Mouse (Mus musculus) neural tube, embryonic 14.5 days (tissue): Measurements from ENCODE around the gene Ryr2. TPM values are rescaled to one million over a fixed set of nuclear protein-coding genes. Genes with fewer than 3 reads are reported as not detected.
A peak's percentile ranks its signal among the peaks of the same experiment; 100 is the strongest.

Experiments
- ATAC-seq: fragments of 200-750 bp; cut with Nextera tagmentation; 2 replicates; pipeline ENCODE4 v1.8.0; 2017; ENCODE audit warnings: low read depth, mild to moderate bottlenecking, moderate TSS enrichment, moderate library complexity
- H3K27ac ChIP-seq: fragments of 300-500 bp; sonication (generic); 2 replicates; pipeline ENCODE4 v1.5.1; 2014; ENCODE audit warnings: low read depth, mild to moderate bottlenecking, control low read depth, low read length, moderate library complexity, mixed read lengths
- H3K27me3 ChIP-seq: fragments of 300-500 bp; sonication (generic); 2 replicates; pipeline ENCODE4 v1.6.1; 2014; ENCODE audit warnings: low read length; ENCODE audit not compliant: control insufficient read depth, insufficient read depth
- H3K36me3 ChIP-seq: fragments of 300-500 bp; sonication (generic); 2 replicates; pipeline ENCODE4 v1.6.1; 2014; ENCODE audit warnings: low read length, mixed read lengths; ENCODE audit not compliant: control insufficient read depth, insufficient read depth
- H3K4me1 ChIP-seq: fragments of 300-500 bp; sonication (generic); 2 replicates; pipeline ENCODE4 v1.6.1; 2014; ENCODE audit warnings: low read length; ENCODE audit not compliant: control insufficient read depth, insufficient read depth
- H3K4me2 ChIP-seq: fragments of 300-500 bp; sonication (generic); 2 replicates; pipeline ENCODE4 v1.6.1; 2014; ENCODE audit warnings: mild to moderate bottlenecking, low read depth, low read length, control low read depth
- H3K4me3 ChIP-seq: fragments of 300-500 bp; sonication (generic); 2 replicates; pipeline ENCODE4 v1.5.1; 2014; ENCODE audit warnings: low read depth, low read length, control low read depth, mixed read lengths
- H3K9ac ChIP-seq: fragments of 300-500 bp; sonication (generic); replicated peaks from 2 replicates; pipeline ENCODE4 v1.6.1; 2014; ENCODE audit warnings: low read depth, mild to moderate bottlenecking, control low read depth, low read length, mixed read lengths
- H3K9me3 ChIP-seq: fragments of 300-500 bp; sonication (generic); 2 replicates; pipeline ENCODE4 v1.6.1; 2016; ENCODE audit warnings: low read length; ENCODE audit not compliant: control insufficient read depth
- WGBS: fragments of 180-500 bp; shearing (Covaris S2); extraction: QIAGEN DNeasy Blood & Tissue Kit; methylation state at CpG from one replicate; pipeline ENCODE4 v1.1.7; 2014; 5-methylcytosine and 5-hydroxymethylcytosine counted together
- polyA plus RNA-seq: library from polyadenylated mRNA; unstranded; fragments of >200 nt; fragmentation: Nextera tagmentation; extraction: Ambion mirVana; gene quantifications from 2 replicates; pipeline ENCODE4 v1.2.1, GENCODE M21; 2014

Gene Ryr2
- polyA plus RNA-seq, 1 experiment from 2014 or later = 13.5 TPM

DNA sequence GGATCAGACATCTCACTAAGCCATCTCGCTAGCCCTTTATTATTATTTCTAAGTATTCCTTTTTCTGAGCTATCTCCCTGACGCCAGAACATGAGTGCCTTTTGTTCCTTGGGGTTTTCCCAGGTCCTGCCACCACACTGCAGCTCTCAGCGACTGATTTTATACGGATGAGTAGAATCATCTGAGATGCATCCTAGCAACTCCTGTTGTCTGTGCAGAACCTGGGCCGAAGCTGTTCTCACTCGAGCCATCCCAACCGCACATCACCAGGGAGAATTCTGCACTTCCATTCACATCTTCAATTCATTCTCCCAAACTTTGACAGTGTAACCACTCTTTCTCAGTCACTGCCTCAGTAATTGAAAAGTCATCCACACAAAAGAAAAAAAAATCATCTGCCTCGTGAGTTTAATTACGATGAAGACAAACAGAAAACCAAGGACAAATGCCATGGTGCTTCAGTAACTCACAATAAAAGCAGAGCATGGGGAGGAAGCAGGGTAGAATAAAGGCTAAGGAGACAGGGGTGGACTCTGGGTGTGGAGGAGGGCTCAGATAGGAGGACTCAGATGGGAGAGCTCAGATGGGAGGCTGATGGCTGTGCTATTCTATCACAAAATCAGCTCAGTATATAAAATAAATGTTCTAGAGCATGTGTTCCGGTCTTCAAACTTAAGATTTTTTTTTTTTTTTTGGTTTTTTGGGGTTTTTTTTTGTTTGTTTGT lies 226.1 kb downstream of the Ryr2 start:
- peak; percentile 77 for ATAC-seq
- Histone ChIP-seq H3K9ac (no peak overlapping the region), H3K4me2 (no peak overlapping the region), H3K27me3 (no peaks in the 10 kb centered on the region), H3K9me3 (no peaks in the 10 kb centered on the region), H3K4me3 (no peak overlapping the region), H3K36me3 (no peaks in the 10 kb centered on the region), H3K4me1 (no peaks in the 10 kb centered on the region; the same call in 1 of the 2 replicates), H3K27ac (no peak overlapping the region)
- whole genome bisulfite sequencing = 34% methylated on average over 10 of the region's 10 CpGs

DNA sequence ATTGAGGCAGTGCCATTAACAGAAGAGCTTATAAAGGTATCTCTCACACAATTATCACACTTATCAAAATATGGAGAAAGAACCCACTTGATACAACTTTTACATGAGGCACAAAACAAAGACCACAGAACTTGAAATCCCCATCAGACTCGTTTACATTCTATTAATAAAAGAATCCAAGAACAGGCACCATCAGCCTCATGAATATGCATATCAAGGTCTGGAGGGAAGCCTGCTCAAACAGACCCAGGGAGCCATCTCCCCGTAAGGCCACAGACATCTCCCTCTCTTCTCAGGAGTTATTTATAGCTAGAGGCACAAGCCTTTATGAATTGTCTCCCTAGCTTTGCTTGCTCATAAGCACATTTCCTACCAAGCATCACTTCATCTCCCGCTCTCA lies 227.7 kb downstream of the Ryr2 start:
- Histone ChIP-seq H3K27ac (no peak overlapping the region), H3K9me3 (no peaks in the 10 kb centered on the region), H3K9ac (no peak overlapping the region), H3K4me1 (no peaks in the 10 kb centered on the region; the same call in 1 of the 2 replicates), H3K27me3 (no peaks in the 10 kb centered on the region), H3K36me3 (no peaks in the 10 kb centered on the region), H3K4me2 (no peak overlapping the region), H3K4me3 (no peak overlapping the region)
- no peak for ATAC-seq
- WGBS = 37% methylated on average over 3 of the region's 3 CpGs

DNA sequence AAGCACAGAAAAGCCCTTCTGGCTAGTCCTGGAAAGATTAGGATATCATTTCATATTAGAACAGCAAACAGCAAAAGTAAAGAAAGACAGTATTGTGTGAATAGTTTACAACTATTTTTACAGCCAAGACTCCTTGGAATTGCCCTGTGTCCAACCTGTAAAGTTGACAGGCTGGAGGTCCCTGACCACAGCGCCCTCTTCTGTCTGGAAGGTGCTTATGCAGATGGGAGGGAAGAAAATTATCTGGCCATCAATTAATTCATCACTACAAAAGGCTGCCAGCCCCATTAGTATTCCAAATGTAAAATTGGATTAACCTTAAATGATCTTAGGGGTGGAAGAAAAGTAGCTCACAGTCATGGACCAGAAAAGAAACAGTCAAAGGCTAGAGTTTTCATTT lies 231.9 kb downstream of the Ryr2 start:
- H3K4me1 ChIP-seq = no peaks in the 10 kb centered on the region; the same call in 1 of the 2 replicates
- no peaks in the 10 kb centered on the region for H3K9me3 ChIP-seq
- H3K4me2 ChIP-seq = no peak overlapping the region
- H3K9ac ChIP-seq = no peak overlapping the region
- H3K4me3 ChIP-seq = no peak overlapping the region
- no peak overlapping the region for H3K27ac ChIP-seq
- 7% methylated on average over 1 of the region's 1 CpGs for WGBS
- H3K36me3 ChIP-seq = no peaks in the 10 kb centered on the region
- no peak for ATAC-seq
- no peaks in the 10 kb centered on the region for H3K27me3 ChIP-seq

DNA sequence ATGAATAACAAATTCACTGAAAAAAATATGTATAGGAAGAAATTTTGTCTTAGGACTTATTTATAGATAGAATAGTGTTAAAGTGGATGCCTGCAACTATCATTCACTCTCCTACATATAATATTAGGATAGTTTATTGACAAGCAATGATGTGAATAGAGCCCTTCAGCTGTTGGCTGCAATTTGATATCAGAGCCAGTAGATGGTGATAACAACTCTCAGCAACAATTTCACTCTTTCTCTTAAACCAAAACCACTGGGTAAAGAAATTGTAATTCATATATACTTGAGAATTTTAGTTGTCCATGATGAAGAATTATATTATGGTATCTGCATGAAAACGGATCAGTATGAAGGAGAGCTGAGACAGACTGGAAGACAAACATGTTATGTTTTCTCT lies 236.8 kb downstream of the Ryr2 start:
- H3K4me2 ChIP-seq = no peak overlapping the region
- H3K27me3 ChIP-seq = no peaks in the 10 kb centered on the region
- H3K9ac ChIP-seq = no peak overlapping the region
- H3K4me1 ChIP-seq = no peaks in the 10 kb centered on the region
- H3K4me3 ChIP-seq = no peak overlapping the region
- WGBS = 80% methylated on average over 1 of the region's 1 CpGs
- no peak for ATAC-seq
- no peaks in the 10 kb centered on the region for H3K36me3 ChIP-seq
- no peaks in the 10 kb centered on the region for H3K9me3 ChIP-seq
- H3K27ac ChIP-seq = no peak overlapping the region

DNA sequence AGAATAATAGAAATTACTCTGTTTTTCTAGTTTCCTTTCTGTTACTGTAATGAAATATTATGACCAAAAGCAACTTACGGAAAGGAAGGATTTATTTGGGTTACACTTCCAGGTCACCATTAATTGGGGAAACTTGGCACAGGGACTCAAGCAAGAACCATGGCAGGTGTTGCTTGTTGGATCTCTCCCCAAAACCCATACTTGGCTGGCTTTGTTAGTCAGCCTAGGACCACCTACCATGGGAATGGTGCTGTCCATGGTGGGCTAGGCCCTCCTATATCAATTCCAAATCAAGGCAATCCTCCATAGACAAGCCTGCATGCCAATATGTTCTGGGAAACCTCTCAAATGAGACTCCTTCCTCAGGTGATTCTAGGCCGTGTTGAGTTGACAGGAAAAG lies 237.3 kb downstream of the Ryr2 start:
- no peaks in the 10 kb centered on the region for H3K27me3 ChIP-seq
- no peak overlapping the region for H3K27ac ChIP-seq
- no peaks in the 10 kb centered on the region for H3K9me3 ChIP-seq
- no peak overlapping the region for H3K9ac ChIP-seq
- H3K36me3 ChIP-seq = no peaks in the 10 kb centered on the region
- 84% methylated on average over 2 of the region's 2 CpGs for WGBS
- H3K4me1 ChIP-seq = no peaks in the 10 kb centered on the region
- H3K4me3 ChIP-seq = no peak overlapping the region
- no peak overlapping the region for H3K4me2 ChIP-seq
- no peak for ATAC-seq

DNA sequence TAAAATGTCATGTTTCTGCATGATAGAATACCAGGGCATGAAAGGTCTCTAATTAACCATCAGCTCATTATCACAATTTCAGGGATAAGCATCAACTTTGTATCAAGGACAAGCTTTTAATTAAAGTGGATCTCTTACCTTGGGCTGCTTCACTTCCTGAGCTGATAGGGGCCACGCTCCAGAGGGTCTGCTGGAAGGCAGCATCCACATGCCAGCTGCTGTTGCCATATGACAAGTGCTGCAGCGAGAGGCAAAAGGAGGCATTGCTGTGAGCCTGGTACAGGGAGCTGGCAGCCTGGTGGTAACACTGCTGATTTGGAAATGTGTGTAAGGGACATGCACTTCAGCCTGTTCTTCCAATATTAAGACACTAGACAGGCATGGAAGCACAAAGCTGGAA lies 237.8 kb downstream of the Ryr2 start:
- Histone ChIP-seq H3K4me1 (no peaks in the 10 kb centered on the region), H3K4me3 (no peak overlapping the region), H3K27me3 (no peaks in the 10 kb centered on the region), H3K9me3 (no peaks in the 10 kb centered on the region), H3K4me2 (no peak overlapping the region), H3K9ac (no peak overlapping the region), H3K27ac (no peak overlapping the region), H3K36me3 (no peaks in the 10 kb centered on the region)
- WGBS = 85% methylated on average over 2 of the region's 2 CpGs
- peak; percentile 59; the same call in 1 of the 2 replicates for ATAC-seq

DNA sequence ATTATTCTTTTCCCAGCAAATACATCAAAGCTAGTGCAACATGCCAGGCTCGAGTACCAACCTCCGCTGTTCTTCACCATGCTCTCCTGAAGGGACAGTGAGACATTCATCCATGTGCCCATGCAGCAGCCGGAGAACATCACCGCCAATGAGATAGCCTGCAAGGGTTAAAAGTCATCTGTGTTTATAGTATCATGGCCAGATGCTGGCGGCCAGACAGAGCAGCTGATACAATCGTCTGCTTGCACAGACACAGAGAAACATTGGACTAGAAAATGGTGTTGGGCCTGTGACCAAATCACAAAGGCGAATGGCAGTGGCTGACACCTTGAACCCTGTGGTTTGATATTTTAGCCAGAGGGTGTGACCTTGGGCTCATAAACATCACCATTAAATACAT lies 238.7 kb downstream of the Ryr2 start:
- no peaks in the 10 kb centered on the region for H3K9me3 ChIP-seq
- no peaks in the 10 kb centered on the region for H3K36me3 ChIP-seq
- H3K4me1 ChIP-seq = no peaks in the 10 kb centered on the region
- no peak overlapping the region for H3K4me3 ChIP-seq
- H3K27ac ChIP-seq = no peak overlapping the region
- ATAC-seq = no peak
- H3K27me3 ChIP-seq = no peaks in the 10 kb centered on the region
- no peak overlapping the region for H3K9ac ChIP-seq
- H3K4me2 ChIP-seq = no peak overlapping the region
- 78% methylated on average over 7 of the region's 7 CpGs for WGBS

DNA sequence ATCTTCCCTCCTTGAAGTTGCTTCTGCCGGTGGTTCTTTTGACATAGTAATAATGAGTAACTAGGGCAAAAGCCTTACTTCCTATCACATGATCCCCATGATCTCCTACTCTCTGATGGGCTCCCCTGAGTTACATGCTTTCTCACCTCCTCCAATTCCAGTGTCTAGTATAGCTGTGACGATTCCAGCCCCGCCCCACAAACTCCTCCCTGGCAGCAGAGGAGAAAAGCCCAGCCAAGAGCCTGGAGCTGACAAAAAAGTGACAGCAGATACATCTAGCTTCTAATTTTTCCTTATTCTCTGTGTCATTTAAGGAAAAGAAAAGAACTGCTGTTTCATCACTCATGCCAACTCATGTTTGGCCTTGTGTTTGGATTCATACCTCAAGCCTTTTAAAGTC lies 241.5 kb downstream of the Ryr2 start:
- WGBS = 89% methylated on average over 3 of the region's 3 CpGs
- H3K27me3 ChIP-seq = no peaks in the 10 kb centered on the region
- H3K4me3 ChIP-seq = no peak overlapping the region
- H3K27ac ChIP-seq = no peak overlapping the region
- H3K4me2 ChIP-seq = no peak overlapping the region
- H3K9me3 ChIP-seq = no peaks in the 10 kb centered on the region
- H3K36me3 ChIP-seq = no peaks in the 10 kb centered on the region
- no peak for ATAC-seq
- no peak overlapping the region for H3K9ac ChIP-seq
- no peaks in the 10 kb centered on the region for H3K4me1 ChIP-seq

DNA sequence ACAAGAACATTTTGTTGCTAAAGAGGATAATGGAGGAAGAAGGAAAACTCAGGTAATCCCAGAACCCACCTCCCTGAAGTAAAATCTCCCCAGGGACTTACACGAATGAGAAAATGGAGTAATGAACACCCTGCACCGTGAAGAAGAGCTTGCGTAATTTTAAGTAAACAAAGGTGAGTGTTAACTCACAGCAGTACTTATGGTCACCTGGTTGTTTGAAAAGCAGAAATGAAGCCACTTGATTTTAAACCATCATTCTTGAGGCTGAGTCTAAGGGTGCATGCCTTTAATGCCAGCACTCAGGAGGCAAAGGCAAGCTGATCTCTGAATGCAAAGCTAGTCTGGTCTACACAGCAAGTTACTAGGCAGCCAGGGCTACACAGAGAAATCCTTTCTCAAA lies 255.1 kb downstream of the Ryr2 start:
- no peaks in the 10 kb centered on the region for H3K36me3 ChIP-seq
- ATAC-seq = no peak
- H3K9ac ChIP-seq = no peak overlapping the region
- no peaks in the 10 kb centered on the region for H3K9me3 ChIP-seq
- no peaks in the 10 kb centered on the region for H3K4me1 ChIP-seq
- no peak overlapping the region for H3K4me3 ChIP-seq
- no peaks in the 10 kb centered on the region for H3K27me3 ChIP-seq
- no peak overlapping the region for H3K4me2 ChIP-seq
- no peak overlapping the region for H3K27ac ChIP-seq
- whole genome bisulfite sequencing = 91% methylated on average over 3 of the region's 3 CpGs
